Mouse (Mus musculus) heart, embryonic 12.5 days (tissue): ENCODE measurements at regions not wholly inside any gene's neighbourhood (a gene's known extent, or its start where the extent isn't known, plus 50 kb on each side); places are given as distances from the start of the nearest gene placed in this dataset.
"Not testable (repeated sequence)": the region's sequence is repeated elsewhere in the genome, so short reads cannot be mapped to it uniquely, and the experiment has no call there.

ENCODE experiments used
- ATAC-seq: fragments of 200-750 bp; cut with Nextera tagmentation; 2 replicates; pipeline ENCODE4 v1.8.0; 2017; ENCODE audit warnings: moderate TSS enrichment, moderate library complexity; ENCODE audit not compliant: insufficient number of reproducible peaks, low FRiP score
- H3K27ac ChIP-seq: fragments of 300-500 bp; sonication (generic); 2 replicates; pipeline ENCODE4 v1.5.1; 2016; ENCODE audit warnings: mild to moderate bottlenecking, moderate library complexity; ENCODE audit not compliant: poor library complexity, severe bottlenecking
- H3K27me3 ChIP-seq: fragments of 300-500 bp; sonication (generic); replicated peaks from 2 replicates; pipeline ENCODE4 v1.6.1; 2016; ENCODE audit warnings: mild to moderate bottlenecking, moderate library complexity
- H3K36me3 ChIP-seq: fragments of 300-500 bp; sonication (generic); 2 replicates; pipeline ENCODE4 v1.6.1; 2016; ENCODE audit warnings: mild to moderate bottlenecking, moderate library complexity
- H3K4me1 ChIP-seq: fragments of 300-500 bp; sonication (generic); replicated peaks from 2 replicates; pipeline ENCODE4 v1.6.1; 2016; ENCODE audit warnings: mild to moderate bottlenecking
- H3K4me2 ChIP-seq: fragments of 300-500 bp; sonication (generic); 2 replicates; pipeline ENCODE4 v1.6.1; 2016; ENCODE audit warnings: mild to moderate bottlenecking, moderate library complexity
- H3K4me3 ChIP-seq: fragments of 300-500 bp; sonication (generic); 2 replicates; pipeline ENCODE4 v1.5.1; 2016; ENCODE audit warnings: mild to moderate bottlenecking
- H3K9ac ChIP-seq: fragments of 300-500 bp; sonication (generic); 2 replicates; pipeline ENCODE4 v1.6.1; 2016; ENCODE audit warnings: mild to moderate bottlenecking, moderate library complexity
- H3K9me3 ChIP-seq: fragments of 300-500 bp; sonication (generic); replicated peaks from 2 replicates; pipeline ENCODE4 v1.6.1; 2016; ENCODE audit warnings: mild to moderate bottlenecking, moderate library complexity
- WGBS: fragments of 180-500 bp; shearing (Covaris S2); methylation state at CpG from one replicate; pipeline ENCODE4 v1.1.7; 2016; 5-methylcytosine and 5-hydroxymethylcytosine counted together

- Histone ChIP-seq H3K36me3 (no peaks in the 10 kb centered on the region), H3K4me3 (no peak overlapping the region), H3K27me3 (no peaks in the 10 kb centered on the region), H3K9ac (no peak overlapping the region), H3K4me2 (no peak overlapping the region), H3K4me1 (no peaks in the 10 kb centered on the region), H3K27ac (no peak overlapping the region), H3K9me3 (no peaks in the 10 kb centered on the region)
- no peak for ATAC-seq
- WGBS, result 70% methylated on average over 4 of the region's 4 CpGs
These were observed 754.0 kb upstream of the Slc39a10 start for GRCm38 (mm10) chr1:47646681-47647080.

- Histone ChIP-seq H3K4me1 (peaks cover 7% of the 10 kb centered on the region; the same call in 1 of the 2 replicates), H3K27me3 (no peaks in the 10 kb centered on the region), H3K4me2 (no peak overlapping the region), H3K4me3 (no peak overlapping the region), H3K9ac (no peak overlapping the region), H3K27ac (no peak overlapping the region), H3K36me3 (no peaks in the 10 kb centered on the region), H3K9me3 (no peaks in the 10 kb centered on the region)
- no peak for ATAC-seq
- 81% methylated on average over 4 of the region's 4 CpGs for WGBS
These were observed 713.9 kb upstream of the Slc39a10 start for GRCm38 (mm10) chr1:47606597-47606996.

GRCm38 (mm10) chr1:47603989-47604360, 711.3 kb upstream of the Slc39a10 start:
- Histone ChIP-seq H3K4me2 (no peak overlapping the region), H3K27me3 (no peaks in the 10 kb centered on the region), H3K4me1 (peaks cover 7% of the 10 kb centered on the region; the same call in 1 of the 2 replicates), H3K9ac (no peak overlapping the region), H3K9me3 (no peaks in the 10 kb centered on the region), H3K36me3 (no peaks in the 10 kb centered on the region), H3K27ac (peak overlapping the region; percentile 38; the same call in 1 of the 2 replicates), H3K4me3 (no peak overlapping the region)
- WGBS, result 26% methylated on average over 2 of the region's 2 CpGs
- ATAC-seq, result no peak

GRCm38 (mm10) chr1:47603294-47603988, 710.8 kb upstream of the Slc39a10 start:
- Histone ChIP-seq H3K27me3 (no peaks in the 10 kb centered on the region), H3K4me3 (no peak overlapping the region), H3K9me3 (no peaks in the 10 kb centered on the region), H3K36me3 (no peaks in the 10 kb centered on the region), H3K9ac (no peak overlapping the region), H3K27ac (no peak overlapping the region), H3K4me2 (no peak overlapping the region), H3K4me1 (peaks cover 7% of the 10 kb centered on the region; the same call in 1 of the 2 replicates)
- WGBS, result 23% methylated on average over 3 of the region's 3 CpGs
- ATAC-seq, result no peak

GRCm38 (mm10) chr1:47593641-47594040, 701.0 kb upstream of the Slc39a10 start:
- not testable (repeated sequence) for H3K27me3 ChIP-seq, H3K9ac ChIP-seq, H3K36me3 ChIP-seq, H3K4me1 ChIP-seq, H3K4me3 ChIP-seq, H3K9me3 ChIP-seq, H3K4me2 ChIP-seq, ATAC-seq, H3K27ac ChIP-seq
- 79% methylated on average over 2 of the region's 4 CpGs for WGBS

- H3K36me3 ChIP-seq, result no peaks in the 10 kb centered on the region
- 38% methylated on average over 1 of the region's 1 CpGs for WGBS
- ATAC-seq, result no peak
These were observed 653.0 kb upstream of the Slc39a10 start for GRCm38 (mm10) chr1:47545606-47546005.

GRCm38 (mm10) chr1:47511426-47511825, 618.8 kb upstream of the Slc39a10 start:
- H3K4me2 ChIP-seq, result no peak overlapping the region
- H3K4me3 ChIP-seq, result no peak overlapping the region
- no peaks in the 10 kb centered on the region for H3K9me3 ChIP-seq
- no peaks in the 10 kb centered on the region for H3K27me3 ChIP-seq
- ATAC-seq, result no peak
- no peaks in the 10 kb centered on the region for H3K36me3 ChIP-seq
- H3K27ac ChIP-seq, result no peak overlapping the region
- H3K4me1 ChIP-seq, result no peaks in the 10 kb centered on the region
- 84% methylated on average over 5 of the region's 5 CpGs for WGBS
- no peak overlapping the region for H3K9ac ChIP-seq

More at GRCm38 (mm10) chr1:47545606-47546005, 653.0 kb upstream of the Slc39a10 start:
- H3K27me3 ChIP-seq, result no peaks in the 10 kb centered on the region
- H3K9me3 ChIP-seq, result no peaks in the 10 kb centered on the region
- H3K27ac ChIP-seq, result no peak overlapping the region
- H3K9ac ChIP-seq, result no peak overlapping the region
- H3K4me3 ChIP-seq, result no peak overlapping the region
- no peak overlapping the region for H3K4me2 ChIP-seq
- H3K4me1 ChIP-seq, result no peaks in the 10 kb centered on the region

- no peak for ATAC-seq
- Histone ChIP-seq H3K4me1 (no peaks in the 10 kb centered on the region), H3K27ac (no peak overlapping the region), H3K9me3 (no peaks in the 10 kb centered on the region), H3K4me2 (no peak overlapping the region), H3K9ac (no peak overlapping the region), H3K27me3 (no peaks in the 10 kb centered on the region), H3K4me3 (no peak overlapping the region), H3K36me3 (no peaks in the 10 kb centered on the region)
These were observed 615.1 kb upstream of the Slc39a10 start for GRCm38 (mm10) chr1:47507801-47508200.

GRCm38 (mm10) chr1:47488581-47489204, 596.0 kb upstream of the Slc39a10 start:
- Histone ChIP-seq H3K27me3 (no peaks in the 10 kb centered on the region), H3K9me3 (no peaks in the 10 kb centered on the region), H3K9ac (no peak overlapping the region), H3K4me2 (no peak overlapping the region), H3K27ac (no peak overlapping the region; the same call in 1 of the 2 replicates), H3K4me1 (peaks cover 9% of the 10 kb centered on the region), H3K36me3 (no peaks in the 10 kb centered on the region), H3K4me3 (no peak overlapping the region)
- ATAC-seq, result no peak
- WGBS, result 29% methylated on average over 7 of the region's 7 CpGs

- Histone ChIP-seq H3K9ac (no peak overlapping the region), H3K4me1 (peaks cover 9% of the 10 kb centered on the region), H3K27me3 (no peaks in the 10 kb centered on the region), H3K9me3 (no peaks in the 10 kb centered on the region), H3K36me3 (no peaks in the 10 kb centered on the region), H3K4me2 (no peak overlapping the region), H3K27ac (no peak overlapping the region), H3K4me3 (no peak overlapping the region)
- ATAC-seq, result no peak
These were observed 593.4 kb upstream of the Slc39a10 start for GRCm38 (mm10) chr1:47486087-47486486.

GRCm38 (mm10) chr1:47479059-47479458, 586.4 kb upstream of the Slc39a10 start:
- no peak for ATAC-seq
- H3K27me3 ChIP-seq, result no peaks in the 10 kb centered on the region
- 74% methylated on average over 1 of the region's 1 CpGs for WGBS

More at GRCm38 (mm10) chr1:47479059-47479458, 586.4 kb upstream of the Slc39a10 start:
- no peaks in the 10 kb centered on the region; the same call in 1 of the 2 replicates for H3K9me3 ChIP-seq
- H3K36me3 ChIP-seq, result no peaks in the 10 kb centered on the region
- H3K4me1 ChIP-seq, result no peaks in the 10 kb centered on the region
- H3K4me2 ChIP-seq, result no peak overlapping the region
- no peak overlapping the region for H3K9ac ChIP-seq
- H3K27ac ChIP-seq, result no peak overlapping the region
- no peak overlapping the region for H3K4me3 ChIP-seq
